Mouse (Mus musculus) embryonic facial prominence, embryonic 12.5 days (tissue): Measurements from ENCODE around the gene Rffl. TPM values are rescaled to one million over a fixed set of nuclear protein-coding genes. Genes with fewer than 3 reads are reported as not detected.

Experiments used
- ATAC-seq: fragments of 200-750 bp; cut with Nextera tagmentation; 2 replicates; pipeline ENCODE4 v1.8.0; 2017; ENCODE audit not compliant: insufficient number of reproducible peaks, insufficient read depth, low FRiP score, low TSS enrichment
- H3K27ac ChIP-seq: fragments of 300-500 bp; sonication (generic); 2 replicates; pipeline ENCODE4 v1.5.1; 2016; ENCODE audit warnings: mild to moderate bottlenecking
- H3K27me3 ChIP-seq: fragments of 300-500 bp; sonication (generic); 2 replicates; pipeline ENCODE4 v1.6.1; 2016; ENCODE audit warnings: mild to moderate bottlenecking, moderate library complexity
- H3K36me3 ChIP-seq: fragments of 300-500 bp; sonication (generic); 2 replicates; pipeline ENCODE4 v1.6.1; 2016; ENCODE audit warnings: mild to moderate bottlenecking
- H3K4me1 ChIP-seq: fragments of 300-500 bp; sonication (generic); 2 replicates; pipeline ENCODE4 v1.6.1; 2016
- H3K4me2 ChIP-seq: fragments of 300-500 bp; sonication (generic); replicated peaks from 2 replicates; pipeline ENCODE4 v1.6.1; 2016; ENCODE audit warnings: mild to moderate bottlenecking, moderate library complexity
- H3K4me3 ChIP-seq: fragments of 300-500 bp; sonication (generic); 2 replicates; pipeline ENCODE4 v1.5.1; 2016; ENCODE audit warnings: mild to moderate bottlenecking
- H3K9ac ChIP-seq: fragments of 300-500 bp; sonication (generic); 2 replicates; pipeline ENCODE4 v1.6.1; 2016; ENCODE audit warnings: mild to moderate bottlenecking, moderate library complexity
- H3K9me3 ChIP-seq: fragments of 300-500 bp; sonication (generic); 2 replicates; pipeline ENCODE4 v1.6.1; 2016; ENCODE audit warnings: mild to moderate bottlenecking, moderate library complexity
- WGBS: fragments of 180-500 bp; shearing (Covaris S2); methylation state at CpG from one replicate; pipeline ENCODE4 v1.1.7; 2016; 5-methylcytosine and 5-hydroxymethylcytosine counted together
- polyA plus RNA-seq: library from polyadenylated mRNA; unstranded; fragments of >200 nt; fragmentation: Nextera tagmentation; extraction: Ambion mirVana; gene quantifications from 2 replicates; pipeline ENCODE4 v1.2.1, GENCODE M21; 2016

Rffl gene
- 12.7 and 12.8 TPM in 2 replicates for polyA plus RNA-seq

GRCm38 (mm10) chr11:82871031-82871446, at the start of gene Rffl:
Rffl (minus strand) TSS chr11:82871210.
- 1% methylated on average over 32 of the region's 43 CpGs for WGBS
- ATAC-seq = peak; percentile 93
- no peaks in the 10 kb centered on the region for H3K9me3 ChIP-seq
- no peaks in the 10 kb centered on the region for H3K4me1 ChIP-seq
- no peaks in the 10 kb centered on the region for H3K27me3 ChIP-seq
- H3K36me3 ChIP-seq = no peaks in the 10 kb centered on the region
- peak within 1 kb of the TSS; percentile 77 for H3K9ac ChIP-seq
- H3K27ac ChIP-seq = peak within 1 kb of the TSS; percentile 67
- H3K4me3 ChIP-seq = peak within 1 kb of the TSS; percentile 83
- peak within 1 kb of the TSS; percentile 86 for H3K4me2 ChIP-seq

- Histone ChIP-seq H3K9ac (no peak overlapping the region), H3K27me3 (peaks cover 7% of the 10 kb centered on the region), H3K4me3 (no peak overlapping the region), H3K4me2 (no peak overlapping the region), H3K4me1 (no peaks in the 10 kb centered on the region), H3K36me3 (no peaks in the 10 kb centered on the region), H3K9me3 (no peaks in the 10 kb centered on the region), H3K27ac (no peak overlapping the region)
- no peak for ATAC-seq
- WGBS = 46% methylated on average over 10 of the region's 10 CpGs
Measured at GRCm38 (mm10) chr11:82920768-82921167, 49.8 kb upstream of the Rffl start.

- Histone ChIP-seq H3K27me3 (peaks cover 11% of the 10 kb centered on the region; the same call in 1 of the 2 replicates), H3K27ac (no peak overlapping the region), H3K4me2 (peak overlapping the region; percentile 35), H3K9ac (no peak overlapping the region), H3K9me3 (no peaks in the 10 kb centered on the region), H3K4me1 (no peaks in the 10 kb centered on the region), H3K36me3 (no peaks in the 10 kb centered on the region), H3K4me3 (0 out of 2 replicates have a peak overlapping the region, but pooled peaks have one; percentile 9)
- 7% methylated on average over 16 of the region's 16 CpGs for WGBS
- ATAC-seq = no peak
Measured at GRCm38 (mm10) chr11:82914711-82915352, 43.8 kb upstream of the Rffl start.

DNA sequence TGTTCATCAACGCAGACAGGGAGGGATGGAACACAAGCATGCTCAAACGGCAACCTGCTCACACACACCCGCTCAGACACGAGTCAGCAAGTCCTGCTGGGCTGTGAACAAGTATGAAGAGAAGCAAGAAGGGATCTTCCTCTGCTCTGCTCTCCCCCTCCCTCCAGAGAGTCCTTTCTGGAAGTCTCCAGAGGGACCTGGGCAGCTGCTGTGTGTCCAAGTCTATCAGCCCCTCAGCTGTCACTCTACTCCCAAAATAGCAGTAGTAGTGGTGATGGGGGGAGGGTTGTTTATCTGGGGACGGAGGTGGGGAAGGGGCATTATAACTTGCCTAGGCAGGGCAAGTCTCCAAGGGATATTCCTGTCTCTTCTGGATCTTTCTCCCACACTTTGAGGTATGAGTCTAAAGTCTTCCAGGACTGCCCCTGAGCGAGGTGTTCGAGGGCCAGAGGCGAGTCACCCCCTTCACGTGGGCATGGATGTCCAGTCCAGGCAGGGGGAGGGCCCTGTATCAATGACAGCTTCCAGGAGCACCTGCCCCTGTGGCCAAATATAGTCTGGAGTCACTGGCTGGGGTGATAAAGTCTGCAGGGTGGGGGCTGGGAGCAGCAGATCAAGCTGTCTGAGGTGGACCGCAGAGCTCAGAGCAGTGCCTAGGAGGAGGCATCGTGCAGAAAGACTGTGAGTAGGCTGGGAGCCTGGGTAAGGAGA, 39.8 kb upstream of the Rffl start:
- Histone ChIP-seq H3K4me1 (peaks cover 5% of the 10 kb centered on the region; the same call in 1 of the 2 replicates), H3K9ac (no peak overlapping the region), H3K9me3 (no peaks in the 10 kb centered on the region), H3K4me3 (no peak overlapping the region), H3K27me3 (peaks cover 11% of the 10 kb centered on the region; the same call in 1 of the 2 replicates), H3K27ac (no peak overlapping the region), H3K4me2 (no peak overlapping the region), H3K36me3 (peaks cover 9% of the 10 kb centered on the region)
- WGBS = 82% methylated on average over 11 of the region's 11 CpGs
- ATAC-seq = no peak

DNA sequence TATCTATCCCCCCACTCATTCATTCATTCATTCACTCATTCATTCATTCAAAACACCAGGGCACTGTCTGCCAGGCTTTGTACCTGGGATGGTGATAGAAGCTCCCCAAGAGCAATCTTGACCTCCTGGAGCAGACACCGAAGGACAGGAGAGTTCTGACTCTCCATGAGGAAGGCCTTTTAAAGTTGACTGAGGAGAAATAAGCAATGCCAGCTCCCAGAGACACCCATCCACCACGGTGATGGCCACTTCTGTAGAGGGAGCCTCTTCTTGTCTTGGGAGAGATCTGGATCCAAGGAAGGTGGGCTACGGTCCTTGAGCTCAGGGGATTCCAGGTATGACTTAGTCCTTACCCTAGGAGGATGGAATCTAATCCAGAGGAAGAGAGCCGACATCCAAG, 39.2 kb upstream of the Rffl start, which contains the start of gene Unc45b:
TSS of gene Unc45b (plus strand) at position 301 of the 400 bp plus-strand sequence.
- H3K9ac ChIP-seq = no peak within 1 kb of the TSS
- H3K27me3 ChIP-seq = peaks cover 11% of the 10 kb centered on the region; the same call in 1 of the 2 replicates
- H3K4me2 ChIP-seq = no peak within 1 kb of the TSS
- ATAC-seq = no peak
- H3K36me3 ChIP-seq = peaks cover 15% of the 10 kb centered on the region
- H3K4me3 ChIP-seq = no peak within 1 kb of the TSS
- H3K27ac ChIP-seq = no peak within 1 kb of the TSS
- 84% methylated on average over 4 of the region's 4 CpGs for WGBS
- peaks cover 5% of the 10 kb centered on the region; the same call in 1 of the 2 replicates for H3K4me1 ChIP-seq
- H3K9me3 ChIP-seq = no peaks in the 10 kb centered on the region

GRCm38 (mm10) chr11:82908608-82908989, 37.6 kb upstream of the Rffl start:
- WGBS = 50% methylated on average over 10 of the region's 10 CpGs
- Histone ChIP-seq H3K4me1 (peaks cover 5% of the 10 kb centered on the region; the same call in 1 of the 2 replicates), H3K9ac (no peak overlapping the region), H3K36me3 (peaks cover 32% of the 10 kb centered on the region), H3K9me3 (no peaks in the 10 kb centered on the region), H3K27ac (no peak overlapping the region), H3K27me3 (0 out of 2 replicates have a peak, but pooled peaks cover 11% of the 10 kb centered on the region), H3K4me3 (peak overlapping the region; percentile 86), H3K4me2 (peak overlapping the region; percentile 86)
- no peak for ATAC-seq

GRCm38 (mm10) chr11:82907651-82908607, 36.9 kb upstream of the Rffl start, which contains the start of gene Nle1:
Nle1 (minus strand) TSS chr11:82908411.
- 2% methylated on average over 69 of the region's 73 CpGs for WGBS
- peak within 1 kb of the TSS; percentile 86 for H3K4me2 ChIP-seq
- peaks cover 5% of the 10 kb centered on the region; the same call in 1 of the 2 replicates for H3K4me1 ChIP-seq
- H3K27ac ChIP-seq = no peak within 1 kb of the TSS
- peaks cover 38% of the 10 kb centered on the region for H3K36me3 ChIP-seq
- 0 out of 2 replicates have a peak, but pooled peaks cover 7% of the 10 kb centered on the region for H3K27me3 ChIP-seq
- peak within 1 kb of the TSS; percentile 86 for H3K4me3 ChIP-seq
- no peaks in the 10 kb centered on the region for H3K9me3 ChIP-seq
- ATAC-seq = peak; percentile 62; the same call in 1 of the 2 replicates
- H3K9ac ChIP-seq = peak within 1 kb of the TSS; percentile 77

- Histone ChIP-seq H3K27me3 (no peaks in the 10 kb centered on the region), H3K27ac (no peak overlapping the region), H3K4me2 (no peak overlapping the region), H3K4me1 (peaks cover 5% of the 10 kb centered on the region; the same call in 1 of the 2 replicates), H3K9ac (no peak overlapping the region), H3K4me3 (no peak overlapping the region), H3K9me3 (no peaks in the 10 kb centered on the region), H3K36me3 (peaks cover 59% of the 10 kb centered on the region)
- no peak for ATAC-seq
- 84% methylated on average over 5 of the region's 5 CpGs for WGBS
Measured at GRCm38 (mm10) chr11:82905816-82906215, 34.8 kb upstream of the Rffl start.

GRCm38 (mm10) chr11:82904952-82905351, 33.9 kb upstream of the Rffl start:
- H3K9me3 ChIP-seq = no peaks in the 10 kb centered on the region
- H3K4me2 ChIP-seq = no peak overlapping the region
- no peak overlapping the region for H3K9ac ChIP-seq
- ATAC-seq = no peak
- no peak overlapping the region for H3K4me3 ChIP-seq
- H3K36me3 ChIP-seq = peaks cover 68% of the 10 kb centered on the region
- 57% methylated on average over 8 of the region's 8 CpGs for WGBS
- H3K27ac ChIP-seq = no peak overlapping the region
- H3K27me3 ChIP-seq = no peaks in the 10 kb centered on the region
- peaks cover 5% of the 10 kb centered on the region; the same call in 1 of the 2 replicates for H3K4me1 ChIP-seq

- no peak overlapping the region for H3K4me2 ChIP-seq
- no peak overlapping the region for H3K4me3 ChIP-seq
- no peaks in the 10 kb centered on the region for H3K9me3 ChIP-seq
- WGBS = 95% methylated on average over 20 of the region's 20 CpGs
- no peak for ATAC-seq
- no peak overlapping the region for H3K27ac ChIP-seq
- H3K4me1 ChIP-seq = no peaks in the 10 kb centered on the region
- H3K36me3 ChIP-seq = peaks cover 80% of the 10 kb centered on the region
- H3K27me3 ChIP-seq = no peaks in the 10 kb centered on the region
- no peak overlapping the region for H3K9ac ChIP-seq
Measured at GRCm38 (mm10) chr11:82901606-82902310, 30.7 kb upstream of the Rffl start.
